Mouse (Mus musculus) testis, postnatal 10 days (tissue): ENCODE results near the gene Cbll1.
A peak's percentile ranks its signal among the peaks of the same experiment; 100 is the strongest.

Experiments used
- DNase-seq: peaks from one replicate; pipeline ENCODE4 v3.0.0; 2021; ENCODE audit warnings: low spot score

Cbll1 gene

DNA sequence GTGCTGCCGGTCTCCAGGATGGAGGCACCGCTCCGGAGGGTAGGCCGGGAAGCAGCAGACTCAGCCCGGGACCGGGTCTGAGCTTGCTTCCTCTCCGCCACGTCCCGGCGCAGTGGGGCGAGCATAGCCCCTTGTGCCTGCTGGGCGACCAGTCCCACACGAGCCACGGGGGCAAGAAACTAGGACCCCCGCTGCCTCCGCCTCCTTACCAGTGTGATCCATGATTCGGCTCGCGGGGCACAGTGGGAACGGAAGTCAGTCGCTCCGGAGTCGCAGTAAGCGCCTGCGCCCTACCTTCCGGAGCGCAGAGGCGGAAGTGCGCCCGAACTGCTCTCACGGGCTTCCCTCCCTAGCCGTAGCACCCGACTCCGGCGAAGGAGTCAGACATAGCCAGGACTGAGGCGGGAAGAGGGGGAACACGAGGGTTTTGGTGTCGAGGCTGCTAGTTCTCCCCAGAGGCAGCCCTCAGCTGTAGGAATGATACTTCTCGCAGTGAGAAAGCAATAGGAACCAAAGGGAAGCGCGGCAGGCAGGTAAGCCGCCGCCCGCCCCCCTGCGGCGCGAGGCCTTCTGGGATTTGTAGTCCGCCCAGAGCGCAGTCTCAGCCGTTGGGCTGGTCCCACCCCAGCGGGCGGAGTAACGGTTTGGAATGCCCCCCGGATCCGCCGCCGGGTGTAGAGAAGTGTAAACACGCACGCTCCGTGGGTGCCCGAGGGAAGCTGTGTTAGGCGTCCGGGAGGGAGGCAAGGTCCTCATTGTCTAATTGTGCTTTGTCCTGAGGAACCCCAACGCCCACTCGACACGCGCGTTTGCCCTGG is at the start of gene Cbll1:
Cbll1 (minus strand) TSS at position 303 of the 818 bp plus-strand sequence.
- DNase-seq: peak; percentile 95

DNA sequence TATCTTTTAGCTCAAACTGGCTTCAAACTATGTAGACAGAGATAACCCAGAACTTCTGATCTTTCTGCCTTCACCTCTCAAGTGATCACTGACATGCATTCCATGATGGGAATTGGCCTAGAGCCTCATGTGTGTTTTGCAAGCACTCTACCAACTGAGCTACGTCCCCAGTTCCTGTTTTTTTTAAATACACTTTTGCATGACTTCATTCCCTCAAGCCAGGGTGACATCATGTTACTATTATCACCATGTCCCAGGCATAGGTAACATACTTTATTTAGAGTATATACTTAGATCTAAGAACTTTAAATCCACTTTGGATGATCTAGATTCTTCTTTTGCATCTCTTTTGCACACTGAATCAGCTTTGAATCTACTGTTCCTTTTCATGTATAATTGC is 46.6 kb upstream of the Cbll1 start:
- DNase-seq: no peak

DNA sequence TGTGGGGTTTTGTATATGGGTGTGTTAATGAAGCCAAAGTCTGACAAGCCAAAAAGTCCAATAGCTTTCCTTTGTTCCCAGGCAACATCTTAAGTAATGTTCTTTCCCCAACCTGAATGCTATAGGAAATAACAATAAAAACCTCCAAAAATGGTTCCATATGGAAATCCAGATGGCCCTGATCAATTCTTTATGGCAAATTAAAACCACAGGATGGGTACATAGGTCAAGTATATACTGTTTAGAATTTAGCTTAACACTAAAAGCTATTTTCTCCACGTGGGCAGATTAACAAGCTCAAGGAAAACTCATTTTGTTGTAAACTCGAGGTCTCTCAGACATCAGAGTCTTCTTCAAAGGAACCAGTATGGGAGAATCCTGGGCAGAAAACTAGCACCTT is 45.8 kb upstream of the Cbll1 start:
- DNase-seq: no peak

DNA sequence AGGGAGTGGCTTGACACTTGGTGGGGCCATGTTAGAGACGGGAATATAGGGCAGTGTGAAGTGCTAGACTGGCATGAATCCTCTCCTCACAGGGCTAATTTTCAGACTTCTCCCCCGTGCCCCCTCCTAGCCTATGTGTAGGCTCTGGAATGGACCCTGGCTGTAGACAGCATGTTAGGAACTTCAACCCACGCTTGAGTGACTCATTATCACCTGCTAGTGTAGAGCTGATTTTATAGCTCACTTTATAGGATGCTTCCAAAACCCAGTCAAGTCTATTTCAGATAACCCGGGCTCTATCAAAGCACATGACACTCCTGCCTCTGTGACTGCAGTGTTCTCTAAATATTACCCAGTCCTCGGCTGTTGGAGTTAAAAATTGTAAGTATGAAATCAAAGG is 42.1 kb upstream of the Cbll1 start:
- no peak for DNase-seq

DNA sequence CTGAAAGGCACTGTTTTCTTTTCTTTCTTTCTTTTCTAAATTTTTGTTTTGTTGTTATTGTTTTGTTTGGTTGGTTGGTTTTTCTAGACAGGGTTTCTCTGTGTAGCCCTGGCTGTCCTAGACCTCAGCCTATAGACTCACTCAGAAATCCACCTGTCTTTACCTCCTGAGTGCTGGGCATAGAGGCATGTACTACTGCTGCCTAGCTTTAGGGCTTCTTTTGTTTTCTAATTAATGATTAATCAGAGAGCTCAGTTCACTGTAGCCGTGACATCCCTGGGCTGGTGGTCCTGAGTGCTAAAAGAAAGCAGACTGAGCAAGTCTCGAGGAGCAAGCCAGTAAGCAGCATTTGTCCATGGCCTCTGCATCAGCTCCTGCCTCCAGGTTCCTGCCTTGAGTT is 40.4 kb upstream of the Cbll1 start:
- no peak for DNase-seq

DNA sequence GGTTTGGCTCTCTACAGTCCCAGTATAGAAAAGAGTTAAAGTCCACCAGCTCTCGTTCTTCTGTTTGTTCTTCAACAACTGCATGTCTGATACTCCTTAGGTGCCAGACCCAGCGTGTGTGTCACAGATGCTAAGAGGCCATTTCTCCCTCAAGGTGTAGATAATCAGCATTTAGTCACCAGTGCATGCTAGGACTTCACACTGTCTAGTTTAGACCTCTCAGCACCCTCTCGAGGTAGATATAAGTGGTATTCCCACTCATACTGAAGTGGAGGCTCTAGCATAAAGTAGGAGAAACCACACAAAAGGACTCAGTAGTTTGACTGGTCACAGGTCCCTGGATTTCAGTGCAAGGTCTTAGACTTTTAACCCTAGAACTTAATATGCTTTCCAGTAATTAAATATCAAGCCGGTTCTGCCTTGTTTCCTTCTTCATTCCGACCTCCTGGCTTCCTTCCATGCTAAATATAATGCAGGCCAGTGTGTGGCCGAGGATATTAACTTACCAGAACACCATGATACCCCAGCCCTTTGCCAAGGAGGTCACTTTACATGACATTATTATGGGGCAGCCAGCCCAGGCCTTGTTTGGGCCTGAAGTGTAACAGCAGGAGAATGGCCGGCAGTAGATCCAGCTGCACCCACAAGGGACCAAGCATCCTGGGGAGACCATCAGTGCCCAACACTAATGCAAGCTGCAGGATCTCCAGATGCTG is 38.3 kb upstream of the Cbll1 start:
- DNase-seq: no peak

DNA sequence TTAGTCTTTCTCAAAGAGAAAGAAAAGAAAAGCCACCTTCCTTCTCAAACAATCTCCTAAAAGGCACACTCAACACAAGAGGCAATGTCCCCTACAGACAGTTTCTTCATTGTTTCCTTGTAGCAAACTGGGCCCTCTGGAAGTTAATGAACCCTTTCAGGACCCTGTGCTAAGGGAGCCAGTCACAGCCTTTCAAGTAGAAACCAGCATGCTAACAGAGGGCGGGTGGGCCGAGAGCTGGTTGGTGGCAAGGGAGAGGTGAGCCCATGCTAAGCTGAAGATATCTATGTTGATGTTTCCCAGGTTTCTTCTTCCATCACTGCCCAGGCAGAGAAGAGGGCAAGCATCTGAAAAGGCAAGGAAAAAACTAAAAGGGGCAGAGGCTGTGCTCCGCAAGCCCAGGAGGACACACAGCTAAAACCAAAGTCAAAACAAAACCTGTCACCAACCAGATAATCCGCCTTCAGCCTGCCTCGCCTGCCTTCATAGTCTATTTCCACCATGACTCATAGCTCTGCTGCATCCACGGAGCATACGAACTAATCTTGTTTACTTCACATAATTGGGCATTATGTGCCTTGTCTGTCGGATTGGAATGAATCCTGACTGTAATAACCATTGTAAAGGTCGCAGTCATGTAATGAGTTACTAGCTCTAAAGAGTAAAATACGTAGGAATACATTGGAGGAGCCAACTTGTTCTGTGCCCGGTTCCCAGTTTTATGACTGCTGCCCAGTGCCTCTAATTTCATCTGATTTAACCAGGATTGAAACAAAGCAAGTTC is 34.8 kb upstream of the Cbll1 start:
- no peak for DNase-seq

DNA sequence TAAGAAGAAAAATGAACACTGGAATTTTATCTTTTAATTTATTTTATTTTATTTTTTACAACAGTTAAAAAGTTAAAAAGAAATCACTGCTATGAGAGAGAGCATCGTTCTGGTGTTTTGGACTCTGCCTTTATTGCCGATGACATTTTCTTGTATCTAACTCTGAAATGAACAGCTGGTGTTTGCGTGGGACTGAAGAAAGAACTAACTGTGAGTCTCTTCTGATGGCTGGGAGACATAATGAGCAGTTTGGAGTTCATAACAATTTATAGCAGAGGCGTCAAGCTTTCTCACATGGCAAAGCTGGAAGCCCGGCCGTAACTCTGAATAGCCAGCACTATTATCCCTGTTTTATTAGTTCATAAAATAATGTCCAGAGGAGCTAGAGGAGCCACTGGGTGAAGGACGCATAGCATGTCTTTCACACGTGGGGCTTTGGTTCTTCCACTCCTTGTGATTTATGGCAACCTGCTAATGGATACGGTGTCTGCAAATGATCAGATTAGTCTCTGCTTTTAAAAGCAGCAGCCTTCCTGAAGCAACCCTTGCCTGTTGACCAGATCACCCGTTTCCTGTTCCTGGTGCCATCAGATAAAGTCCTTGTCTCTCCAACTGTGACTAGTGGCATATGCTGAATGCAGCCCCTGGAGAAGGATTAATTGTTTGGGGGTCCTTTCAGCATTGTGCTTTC is 33.9 kb upstream of the Cbll1 start:
- DNase-seq: no peak

DNA sequence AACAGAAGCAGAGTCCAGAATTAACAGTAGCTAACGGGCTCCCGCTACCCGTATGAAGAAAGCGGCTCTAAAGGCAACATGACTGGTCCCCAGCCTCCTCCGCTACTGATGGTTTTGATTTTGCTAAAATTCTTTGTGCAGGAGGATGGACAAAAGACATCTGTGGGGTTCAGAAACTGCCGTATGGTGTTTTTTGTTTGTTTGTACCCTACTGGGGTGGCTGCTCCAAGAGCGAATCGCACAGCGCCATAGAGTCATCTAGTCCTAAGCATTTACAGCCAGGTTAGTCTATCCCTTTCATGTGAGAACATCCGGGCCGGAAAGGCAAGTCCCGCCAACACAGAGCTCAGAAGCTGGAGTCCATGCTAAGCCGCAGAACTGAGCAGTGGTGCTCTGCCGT is 32.6 kb upstream of the Cbll1 start:
- no peak for DNase-seq

DNA sequence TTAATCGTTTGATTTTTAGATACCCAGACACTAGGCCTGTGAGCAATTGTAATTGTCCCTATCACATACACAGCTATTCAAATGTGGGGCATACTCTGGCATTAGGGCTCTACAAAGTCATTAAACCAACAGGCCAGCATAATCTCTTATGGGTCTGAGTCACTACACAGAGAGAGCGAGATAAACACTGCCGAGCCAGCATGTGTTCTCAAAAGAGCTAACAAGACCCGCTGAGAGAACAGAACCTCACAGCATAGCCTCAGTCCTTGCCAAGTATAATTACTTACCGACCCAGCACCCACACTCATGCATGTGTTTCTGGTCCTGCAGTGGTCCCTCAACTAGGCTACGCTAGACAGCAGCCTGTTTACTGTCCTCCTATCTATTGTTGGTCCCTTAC is 28.0 kb upstream of the Cbll1 start:
- no peak for DNase-seq

DNA sequence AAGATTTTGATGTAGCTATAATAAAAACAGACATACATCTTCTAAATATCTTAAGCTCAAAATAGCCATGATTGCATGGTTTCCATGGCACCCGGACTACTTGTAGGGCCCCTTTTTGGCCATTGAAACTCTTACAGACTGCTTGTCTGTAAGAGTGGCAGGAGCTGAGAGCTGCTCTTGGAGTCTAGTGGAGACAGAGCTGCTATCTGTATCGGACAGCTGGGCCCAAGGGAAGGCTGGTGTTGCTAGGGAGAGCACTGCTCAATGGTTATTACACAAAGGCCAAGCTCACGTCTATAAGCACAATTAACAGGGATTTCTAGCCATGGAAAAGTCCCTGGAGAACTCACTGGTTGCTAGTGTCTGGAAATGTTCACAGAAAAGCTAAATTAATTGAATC is 22.0 kb upstream of the Cbll1 start:
- no peak for DNase-seq

DNA sequence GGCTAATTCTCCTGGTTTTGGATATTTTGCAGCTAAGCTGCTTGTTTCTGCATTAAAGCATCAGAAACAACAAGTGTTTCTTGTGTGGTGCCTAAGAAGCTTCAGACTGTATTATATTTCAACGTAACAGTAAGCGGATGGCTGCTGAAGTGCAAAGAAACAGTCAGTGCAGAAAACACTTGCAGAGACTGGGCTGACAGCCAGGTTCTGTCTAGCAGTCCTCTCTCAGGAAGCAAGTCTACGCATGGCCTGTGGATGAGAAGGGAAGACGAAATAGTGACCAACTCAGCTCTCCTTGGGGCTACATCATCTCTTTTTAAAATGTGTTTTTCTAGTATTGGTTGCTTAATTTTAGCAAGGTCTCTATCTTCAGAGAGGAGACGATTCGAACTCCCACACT is 20.7 kb upstream of the Cbll1 start:
- no peak for DNase-seq

DNA sequence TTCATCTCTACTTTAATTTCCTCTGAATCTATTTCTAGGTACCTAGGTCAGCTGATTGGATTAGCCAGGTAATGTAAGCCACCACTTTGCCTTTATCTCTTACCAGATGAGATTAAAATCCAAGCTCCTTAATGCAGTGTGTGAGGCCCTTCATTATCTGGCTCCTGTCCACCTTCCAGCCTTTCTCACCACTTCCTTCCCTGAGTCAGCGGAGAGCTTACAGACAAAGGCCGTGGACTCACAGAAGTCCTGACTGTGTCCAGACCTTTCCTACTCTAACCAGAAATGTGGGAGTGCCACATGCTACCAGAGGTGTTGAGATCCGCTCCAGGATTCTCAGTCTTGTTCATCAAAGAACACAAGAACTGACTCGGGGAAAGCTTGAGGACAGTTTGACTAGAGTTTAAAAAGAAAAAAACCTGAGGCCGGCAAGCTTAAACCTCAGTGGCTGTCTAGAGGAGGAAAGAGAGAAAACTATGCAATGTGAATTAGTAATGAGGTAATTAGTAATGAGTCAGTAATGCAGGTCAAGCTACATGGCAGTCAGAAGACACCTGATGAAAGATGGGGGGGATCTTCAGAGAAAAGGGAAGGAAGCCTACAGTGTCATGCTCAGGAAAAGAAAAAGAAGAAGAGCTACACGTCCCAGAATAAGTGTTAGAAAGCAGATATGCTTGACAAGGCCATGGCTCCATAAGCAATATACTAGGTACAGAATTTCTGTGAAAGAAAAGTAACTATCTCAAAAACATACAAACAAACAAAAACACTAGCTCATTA is 14.5 kb upstream of the Cbll1 start:
- no peak for DNase-seq

DNA sequence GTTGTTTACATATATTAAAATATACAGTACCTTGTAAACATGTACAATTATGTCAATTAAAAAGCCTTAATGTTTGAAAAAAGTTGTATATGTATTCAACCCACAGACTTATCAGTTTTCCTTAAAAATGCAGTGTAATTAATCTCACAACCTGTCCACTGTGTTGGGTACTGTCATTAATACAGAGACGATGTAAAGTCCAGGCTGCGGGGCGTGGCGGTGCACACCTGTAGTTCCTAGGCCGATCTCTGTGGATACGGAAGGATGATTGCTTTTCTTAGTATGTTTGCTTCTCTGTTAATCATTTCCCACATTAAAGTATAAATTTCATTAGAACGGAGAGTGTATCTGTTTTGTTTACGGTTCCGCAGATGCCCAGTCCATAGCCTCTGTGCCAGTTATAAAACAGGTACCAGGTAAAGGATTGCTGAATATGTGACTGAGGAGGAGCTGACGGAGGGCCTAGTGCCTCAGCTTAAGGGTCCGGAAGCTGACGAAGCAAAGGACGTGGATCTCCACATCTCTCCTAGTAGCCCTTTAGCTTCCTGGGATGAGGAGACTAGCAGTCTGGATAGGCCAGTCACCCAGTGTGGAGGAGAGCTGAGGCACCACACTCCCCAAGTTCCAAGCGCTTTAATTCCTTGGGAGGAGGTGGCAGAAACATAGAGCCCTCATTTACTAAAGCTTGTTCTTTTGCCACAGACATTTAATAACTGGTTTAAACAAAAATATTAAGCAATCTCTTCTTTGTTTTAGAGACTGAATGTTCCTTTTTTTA is 13.4 kb upstream of the Cbll1 start:
- DNase-seq: no peak

DNA sequence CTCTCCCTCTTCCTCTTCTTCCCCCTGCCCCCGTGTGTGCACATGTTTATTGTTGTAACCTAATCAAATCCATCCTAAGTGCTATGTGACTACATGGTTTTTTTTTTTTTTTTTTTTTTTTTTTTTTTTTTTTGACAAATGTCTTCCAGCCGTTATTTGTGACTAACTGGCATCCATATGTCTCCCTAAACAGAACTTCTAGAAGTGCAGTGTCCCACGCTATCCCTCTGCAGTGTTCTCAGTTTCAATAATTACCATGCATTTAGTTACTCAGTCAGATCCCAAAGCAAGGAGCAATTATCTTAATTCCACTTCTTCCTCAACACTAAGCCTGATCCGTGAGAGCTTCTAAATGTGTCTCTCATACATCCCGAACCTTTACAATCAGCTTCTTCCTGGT is 11.8 kb upstream of the Cbll1 start:
- no peak for DNase-seq

DNA sequence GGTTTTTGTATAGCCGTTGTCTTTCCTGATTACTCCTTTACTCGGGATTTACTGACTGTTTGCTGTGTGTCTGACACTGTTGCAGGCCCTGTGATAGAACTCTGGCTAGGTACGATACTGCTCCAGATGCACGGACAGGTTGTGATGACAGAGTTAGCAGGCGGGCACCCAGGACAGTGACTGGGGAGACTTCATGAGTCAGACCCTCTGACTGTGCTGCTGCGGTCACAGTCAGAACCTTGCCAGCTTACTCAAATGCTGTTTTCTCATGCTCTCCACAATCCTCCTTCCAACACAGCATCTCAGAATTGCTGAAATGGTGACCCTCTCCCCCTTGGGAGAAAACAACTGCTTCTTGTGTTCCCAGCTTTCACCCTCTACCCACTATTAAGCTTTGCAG is 9.1 kb upstream of the Cbll1 start:
- no peak for DNase-seq

DNA sequence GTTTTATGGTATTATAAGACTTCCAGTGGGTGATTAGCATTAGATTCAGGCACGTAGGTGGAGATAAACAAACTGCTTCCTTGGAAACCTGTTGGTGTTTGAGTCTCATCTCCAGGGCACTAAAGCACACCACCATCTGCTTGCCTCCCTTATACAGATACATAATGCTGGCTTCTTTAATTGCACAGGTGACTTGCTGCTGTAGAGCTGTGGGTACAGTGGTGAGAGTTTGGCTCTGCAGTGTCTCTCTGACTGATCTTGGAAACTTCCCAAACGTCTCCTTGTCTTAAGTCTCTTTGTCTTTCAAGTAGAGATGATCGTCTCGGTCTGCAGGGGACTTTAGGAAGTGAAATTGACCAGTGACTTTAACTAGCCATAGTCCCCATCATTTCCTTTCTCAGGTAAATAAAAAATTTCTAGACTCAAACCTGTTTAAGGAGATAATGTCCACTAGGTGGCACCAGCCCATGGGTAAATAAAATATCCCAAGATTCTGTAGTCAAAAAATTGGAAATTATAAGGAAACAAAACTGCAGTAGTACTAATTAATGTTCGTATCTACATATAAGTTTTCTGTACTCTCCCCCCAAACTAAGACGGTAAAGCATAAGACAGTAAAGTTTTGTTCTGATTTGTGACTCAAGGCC is 8.4 kb upstream of the Cbll1 start:
- DNase-seq: no peak

DNA sequence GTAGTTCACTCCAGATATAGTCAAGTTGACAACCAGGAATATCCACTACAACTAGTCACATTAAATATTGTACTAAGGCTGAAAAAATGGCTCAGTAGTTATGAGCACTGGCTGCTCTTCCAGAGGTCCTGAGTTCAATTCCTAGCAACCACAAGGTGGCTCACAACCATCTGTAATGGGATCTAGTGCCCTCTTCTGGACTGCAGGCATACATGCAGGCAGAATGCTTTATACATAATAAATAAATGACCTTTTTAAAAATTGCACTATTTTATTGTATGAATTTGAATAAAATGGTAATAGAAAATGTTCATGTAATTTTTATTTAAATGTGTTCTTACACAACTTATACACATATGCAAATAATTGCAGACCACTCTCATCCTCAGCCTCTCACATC is 3.8 kb upstream of the Cbll1 start:
- DNase-seq: no peak

DNA sequence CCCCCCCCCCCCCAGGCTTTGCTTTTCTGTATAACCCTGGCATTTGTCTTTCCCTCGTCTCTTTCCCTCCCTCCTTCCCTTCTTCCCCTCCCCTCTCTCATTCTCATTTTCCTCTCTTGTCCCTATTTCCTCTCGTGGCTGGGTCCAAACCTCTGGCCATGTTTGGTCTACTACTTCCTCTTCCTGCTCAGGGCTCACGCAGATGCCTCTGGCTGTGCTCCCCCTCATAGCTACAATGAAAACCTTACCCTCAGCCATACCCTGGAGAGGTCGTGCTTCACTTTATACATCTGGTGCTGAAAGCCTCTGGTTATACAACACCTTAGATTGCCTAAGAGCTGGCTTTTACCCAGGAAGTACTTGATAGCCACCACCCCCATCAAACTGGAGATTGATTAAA is 1.9 kb upstream of the Cbll1 start:
- DNase-seq: no peak

DNA sequence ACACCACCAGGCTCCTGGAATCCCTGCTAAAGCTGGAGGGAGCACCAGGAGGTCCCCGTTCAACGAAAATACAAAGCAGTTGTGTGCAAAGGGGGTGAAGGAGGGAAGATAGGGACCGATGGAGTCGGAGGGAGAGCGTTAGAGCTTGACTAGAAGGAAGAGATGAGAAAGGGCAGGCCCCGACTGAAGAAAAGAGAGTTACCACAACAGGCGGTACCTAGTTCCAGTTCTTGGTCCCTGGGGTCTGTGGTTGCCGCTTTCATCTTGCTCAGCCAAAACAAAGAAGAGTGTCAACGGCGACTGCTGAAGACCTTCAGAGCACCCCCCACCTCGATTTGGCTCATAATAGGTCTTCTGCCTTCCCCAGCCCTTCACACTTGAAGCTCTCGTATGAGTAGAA is 780 bp upstream of the Cbll1 start:
- no peak for DNase-seq
